Mouse (Mus musculus): ENCODE results near the gene Nacc2. TPM values are rescaled to one million over a fixed set of nuclear protein-coding genes. Genes with fewer than 3 reads are reported as not detected.

Nacc2 gene
- polyA plus RNA-seq, 1 experiment from 2014 or later, result 12.6 TPM

- no peak overlapping the region for H3K4me2 ChIP-seq (replicated peaks; ENCODE audit: low read depth)
- no peak for DNase-seq (ENCODE audit: low spot score)
- no peaks in the 10 kb centered on the region for H3K36me3 ChIP-seq (ENCODE audit: control insufficient read depth, insufficient read depth, low read length)
- H3K27me3 ChIP-seq (ENCODE audit: control insufficient read depth, insufficient read depth, low read length), result no peaks in the 10 kb centered on the region
- H3K27ac ChIP-seq (replicated peaks), result peak overlapping the region; percentile 35
- no peak for TF ChIP-seq EP300 (optimal IDR thresholded peaks at IDR 0.05)
- TF ChIP-seq CTCF (IDR thresholded peaks at IDR 0.05; ENCODE audit: low read depth), result no peak
- H3K4me1 ChIP-seq (replicated peaks; ENCODE audit: control insufficient read depth, insufficient read depth), result no peaks in the 10 kb centered on the region
- no peak overlapping the region for H3K4me3 ChIP-seq (ENCODE audit: low read depth, low read length)
- ATAC-seq (ENCODE audit: low FRiP score, low TSS enrichment), result no peak
- WGBS, result 36% methylated on average over 5 of the region's 5 CpGs
- no peak overlapping the region for H3K9ac ChIP-seq (ENCODE audit: low read length)
- H3K9me3 ChIP-seq (ENCODE audit: control insufficient read depth, low read length), result no peaks in the 10 kb centered on the region
Observed at GRCm38 (mm10) chr2:26056226-26056625, 66.8 kb downstream of the Nacc2 start.

- Histone ChIP-seq H3K4me2 (replicated peaks; ENCODE audit: low read depth) (no peak overlapping the region), H3K36me3 (ENCODE audit: control insufficient read depth, insufficient read depth, low read length) (no peaks in the 10 kb centered on the region), H3K9ac (ENCODE audit: low read length) (0 out of 2 replicates have a peak overlapping the region, but pooled peaks have one; percentile 23), H3K4me3 (ENCODE audit: low read depth, low read length) (no peak overlapping the region), H3K27me3 (ENCODE audit: control insufficient read depth, insufficient read depth, low read length) (no peaks in the 10 kb centered on the region), H3K9me3 (ENCODE audit: control insufficient read depth, low read length) (no peaks in the 10 kb centered on the region), H3K27ac (replicated peaks) (no peak overlapping the region), H3K4me1 (replicated peaks; ENCODE audit: control insufficient read depth, insufficient read depth) (no peaks in the 10 kb centered on the region)
- WGBS, result 35% methylated on average over 2 of the region's 2 CpGs
- DNase-seq (ENCODE audit: low spot score) (no peak), ATAC-seq (ENCODE audit: low FRiP score, low TSS enrichment) (no peak; the same call in 1 of the 2 replicates)
- no peak for TF ChIP-seq EP300 (optimal IDR thresholded peaks at IDR 0.05)
- no peak for TF ChIP-seq CTCF (IDR thresholded peaks at IDR 0.05; ENCODE audit: low read depth)
Observed at GRCm38 (mm10) chr2:26055747-26056102, 67.3 kb downstream of the Nacc2 start.

- no peak for TF ChIP-seq EP300 (optimal IDR thresholded peaks at IDR 0.05)
- TF ChIP-seq CTCF (IDR thresholded peaks at IDR 0.05; ENCODE audit: low read depth), result peak; percentile 97
- no peaks in the 10 kb centered on the region for H3K9me3 ChIP-seq (ENCODE audit: control insufficient read depth, low read length)
- peak; percentile 81 for DNase-seq (ENCODE audit: low spot score)
- H3K4me2 ChIP-seq (replicated peaks; ENCODE audit: low read depth), result no peak overlapping the region
- H3K36me3 ChIP-seq (ENCODE audit: control insufficient read depth, insufficient read depth, low read length), result no peaks in the 10 kb centered on the region
- ATAC-seq (ENCODE audit: low FRiP score, low TSS enrichment), result peak; percentile 78
- H3K4me1 ChIP-seq (replicated peaks; ENCODE audit: control insufficient read depth, insufficient read depth), result no peaks in the 10 kb centered on the region
- 46% methylated on average over 8 of the region's 8 CpGs for WGBS
- H3K27ac ChIP-seq (replicated peaks), result 0 out of 2 replicates have a peak overlapping the region, but pooled peaks have one; percentile 0
- no peak overlapping the region for H3K4me3 ChIP-seq (ENCODE audit: low read depth, low read length)
- H3K27me3 ChIP-seq (ENCODE audit: control insufficient read depth, insufficient read depth, low read length), result no peaks in the 10 kb centered on the region
- no peak overlapping the region for H3K9ac ChIP-seq (ENCODE audit: low read length)
Observed at GRCm38 (mm10) chr2:26055046-26055746, 67.8 kb downstream of the Nacc2 start.

GRCm38 (mm10) chr2:26052806-26053205 lies 70.2 kb downstream of the Nacc2 start:
- Histone ChIP-seq H3K4me3 (ENCODE audit: low read depth, low read length) (no peak overlapping the region), H3K36me3 (ENCODE audit: control insufficient read depth, insufficient read depth, low read length) (no peaks in the 10 kb centered on the region), H3K9ac (ENCODE audit: low read length) (no peak overlapping the region), H3K9me3 (ENCODE audit: control insufficient read depth, low read length) (no peaks in the 10 kb centered on the region), H3K27me3 (ENCODE audit: control insufficient read depth, insufficient read depth, low read length) (no peaks in the 10 kb centered on the region), H3K27ac (replicated peaks) (peak overlapping the region; percentile 30; the same call in 1 of the 2 replicates), H3K4me2 (replicated peaks; ENCODE audit: low read depth) (no peak overlapping the region), H3K4me1 (replicated peaks; ENCODE audit: control insufficient read depth, insufficient read depth) (no peaks in the 10 kb centered on the region)
- TF ChIP-seq EP300 (optimal IDR thresholded peaks at IDR 0.05), result no peak
- no peak for TF ChIP-seq CTCF (IDR thresholded peaks at IDR 0.05; ENCODE audit: low read depth)
- ATAC-seq (ENCODE audit: low FRiP score, low TSS enrichment) (no peak), DNase-seq (ENCODE audit: low spot score) (no peak)
- 37% methylated on average over 4 of the region's 4 CpGs for WGBS

GRCm38 (mm10) chr2:26048816-26049215 lies 74.2 kb downstream of the Nacc2 start:
- Histone ChIP-seq H3K36me3 (ENCODE audit: control insufficient read depth, insufficient read depth, low read length) (no peaks in the 10 kb centered on the region), H3K4me1 (replicated peaks; ENCODE audit: control insufficient read depth, insufficient read depth) (no peaks in the 10 kb centered on the region), H3K27me3 (ENCODE audit: control insufficient read depth, insufficient read depth, low read length) (no peaks in the 10 kb centered on the region), H3K4me2 (replicated peaks; ENCODE audit: low read depth) (no peak overlapping the region), H3K4me3 (ENCODE audit: low read depth, low read length) (no peak overlapping the region), H3K9me3 (ENCODE audit: control insufficient read depth, low read length) (no peaks in the 10 kb centered on the region), H3K9ac (ENCODE audit: low read length) (no peak overlapping the region), H3K27ac (replicated peaks) (no peak overlapping the region)
- WGBS, result 47% methylated on average over 5 of the region's 5 CpGs
- TF ChIP-seq EP300 (optimal IDR thresholded peaks at IDR 0.05) (no peak), CTCF (IDR thresholded peaks at IDR 0.05; ENCODE audit: low read depth) (no peak)
- ATAC-seq (ENCODE audit: low FRiP score, low TSS enrichment), result no peak
- no peak for DNase-seq (ENCODE audit: low spot score)

GRCm38 (mm10) chr2:26044216-26044615 lies 78.8 kb downstream of the Nacc2 start:
- H3K4me1 ChIP-seq (replicated peaks; ENCODE audit: control insufficient read depth, insufficient read depth), result no peaks in the 10 kb centered on the region
- H3K4me2 ChIP-seq (replicated peaks; ENCODE audit: low read depth), result no peak overlapping the region
- H3K27ac ChIP-seq (replicated peaks), result no peak overlapping the region
- no peaks in the 10 kb centered on the region for H3K36me3 ChIP-seq (ENCODE audit: control insufficient read depth, insufficient read depth, low read length)
- H3K27me3 ChIP-seq (ENCODE audit: control insufficient read depth, insufficient read depth, low read length), result no peaks in the 10 kb centered on the region
- no peak overlapping the region for H3K4me3 ChIP-seq (ENCODE audit: low read depth, low read length)
- TF ChIP-seq CTCF (IDR thresholded peaks at IDR 0.05; ENCODE audit: low read depth) (no peak), EP300 (optimal IDR thresholded peaks at IDR 0.05) (no peak)
- ATAC-seq (ENCODE audit: low FRiP score, low TSS enrichment) (no peak), DNase-seq (ENCODE audit: low spot score) (no peak)
- H3K9me3 ChIP-seq (ENCODE audit: control insufficient read depth, low read length), result no peaks in the 10 kb centered on the region
- H3K9ac ChIP-seq (ENCODE audit: low read length), result no peak overlapping the region
- WGBS, result 65% methylated on average over 9 of the region's 9 CpGs

Measured in stomach, postnatal 0 days (tissue).